Mouse (Mus musculus): ENCODE data around the gene Dspp. TPM values are rescaled to one million over a fixed set of nuclear protein-coding genes. Genes with fewer than 3 reads are reported as not detected.

Dspp gene
- polyA plus RNA-seq, 1 experiment from 2014 or later: not detected

Other genes with a start within 250 kb of the Dspp start
- gene Hsd17b13, start 193.3 kb upstream of the Dspp start, polyA plus RNA-seq (2014; fragmentation: Nextera tagmentation; extraction: Ambion mirVana): not detected in 2 replicates
- gene Hsd17b11, start 148.8 kb upstream of the Dspp start, polyA plus RNA-seq (2014; fragmentation: Nextera tagmentation; extraction: Ambion mirVana): 4.1 and 5.4 TPM in 2 replicates
- 48.4 and 53.9 TPM in 2 replicates for gene Nudt9, start 124.4 kb upstream of the Dspp start, polyA plus RNA-seq (2014; fragmentation: Nextera tagmentation; extraction: Ambion mirVana)
- 0.49 TPM in 1 of 2 replicates, not detected in the other for gene Gm17660, start 93.1 kb upstream of the Dspp start, polyA plus RNA-seq (2014; fragmentation: Nextera tagmentation; extraction: Ambion mirVana)
- gene Sparcl1, start 57.0 kb upstream of the Dspp start, polyA plus RNA-seq (2014; fragmentation: Nextera tagmentation; extraction: Ambion mirVana): 77.0 and 85.0 TPM in 2 replicates
- gene Dmp1, start 31.9 kb downstream of the Dspp start, polyA plus RNA-seq (2014; fragmentation: Nextera tagmentation; extraction: Ambion mirVana): 0.09 TPM in 1 of 2 replicates, not detected in the other
- not detected in 2 replicates for gene Ibsp, start 128.5 kb downstream of the Dspp start, polyA plus RNA-seq (2014; fragmentation: Nextera tagmentation; extraction: Ambion mirVana)
- not detected in 2 replicates for gene Mepe, start 154.6 kb downstream of the Dspp start, polyA plus RNA-seq (2014; fragmentation: Nextera tagmentation; extraction: Ambion mirVana)